Mouse (Mus musculus): Measurements from ENCODE around the gene Arl8b. TPM values are rescaled to one million over a fixed set of nuclear protein-coding genes. Genes with fewer than 3 reads are reported as not detected.
"Not testable (repeated sequence)": the region's sequence is repeated elsewhere in the genome, so short reads cannot be mapped to it uniquely, and the experiment has no call there.

Arl8b gene
- total and polyA plus RNA-seq, 2 experiments from 2014 or later, result 42.7 to 54.7 TPM

DNA sequence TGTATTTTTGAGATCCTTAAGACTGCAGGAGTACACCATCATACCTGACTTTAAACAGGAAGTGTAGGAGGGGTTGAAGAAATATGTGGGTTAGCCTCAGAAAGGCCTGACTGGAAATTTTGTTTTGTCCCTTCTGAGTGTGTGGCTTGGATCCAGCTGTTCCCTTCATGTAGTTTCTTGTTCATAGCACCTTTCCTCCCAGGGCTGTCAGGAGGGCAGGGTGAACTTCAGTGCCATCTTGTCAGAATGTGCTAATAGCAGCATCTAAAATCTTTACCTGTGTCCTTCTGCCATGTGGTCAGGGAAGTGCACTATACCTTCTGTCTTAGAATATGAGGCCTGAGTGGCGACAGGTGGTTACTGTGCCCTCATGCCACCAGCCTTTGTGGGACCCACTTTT lies 78.3 kb downstream of the Arl8b start:
- no peak overlapping the region for H3K4me3 ChIP-seq (ENCODE audit: low read depth, low read length)
- DNase-seq (ENCODE audit: low spot score) (no peak), ATAC-seq (ENCODE audit: insufficient read depth, low read depth) (no peak)
- WGBS, result 92% methylated on average over 1 of the region's 1 CpGs
- peaks cover 10% of the 10 kb centered on the region; the same call in 1 of the 2 replicates for H3K9me3 ChIP-seq (replicated peaks; ENCODE audit: control insufficient read depth, low read length)
- no peak overlapping the region for H3K9ac ChIP-seq (replicated peaks; ENCODE audit: low read depth, low read length)
- TF ChIP-seq CTCF (IDR thresholded peaks at IDR 0.05; ENCODE audit: low read depth), result no peak
- H3K36me3 ChIP-seq (replicated peaks; ENCODE audit: control insufficient read depth, insufficient read depth, low read length), result peaks cover 19% of the 10 kb centered on the region
- no peak overlapping the region for H3K4me2 ChIP-seq (ENCODE audit: low read depth, low read length)
- no peaks in the 10 kb centered on the region for H3K27me3 ChIP-seq (ENCODE audit: control insufficient read depth, insufficient read depth, low read length)
- no peak overlapping the region for H3K27ac ChIP-seq (ENCODE audit: low read depth)
- H3K4me1 ChIP-seq (ENCODE audit: control insufficient read depth, insufficient read depth), result no peaks in the 10 kb centered on the region

DNA sequence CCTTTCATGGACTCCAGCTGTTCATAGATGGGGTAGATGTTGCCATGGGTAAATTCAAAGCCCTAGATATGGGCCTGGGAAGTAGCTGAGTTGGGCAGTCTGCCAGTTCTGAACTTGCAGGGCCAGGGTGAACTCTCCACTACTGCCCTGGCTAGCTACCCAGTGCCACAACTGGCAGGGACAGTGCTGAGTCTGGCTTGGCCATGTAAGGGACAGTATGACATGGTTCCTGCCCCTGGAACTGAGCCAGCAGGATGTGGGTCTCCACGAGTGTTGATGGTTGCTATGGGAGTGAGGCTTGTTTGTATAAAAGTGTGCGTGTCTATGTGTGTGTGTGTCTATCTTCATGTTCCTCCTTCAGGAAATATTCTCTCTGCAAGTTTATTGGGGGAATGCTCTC lies 79.6 kb downstream of the Arl8b start:
- H3K27ac ChIP-seq (ENCODE audit: low read depth), result no peak overlapping the region
- H3K9ac ChIP-seq (replicated peaks; ENCODE audit: low read depth, low read length), result no peak overlapping the region
- TF ChIP-seq EP300 (IDR thresholded peaks at IDR 0.05; ENCODE audit: low read depth) (no peak), CTCF (IDR thresholded peaks at IDR 0.05; ENCODE audit: low read depth) (no peak)
- ATAC-seq (ENCODE audit: insufficient read depth, low read depth), result no peak
- H3K27me3 ChIP-seq (ENCODE audit: control insufficient read depth, insufficient read depth, low read length), result no peaks in the 10 kb centered on the region
- whole genome bisulfite sequencing, result 57% methylated on average over 2 of the region's 2 CpGs
- H3K4me2 ChIP-seq (ENCODE audit: low read depth, low read length), result no peak overlapping the region
- H3K4me3 ChIP-seq (ENCODE audit: low read depth, low read length), result no peak overlapping the region
- H3K9me3 ChIP-seq (replicated peaks; ENCODE audit: control insufficient read depth, low read length), result peaks cover 10% of the 10 kb centered on the region; the same call in 1 of the 2 replicates
- DNase-seq (ENCODE audit: low spot score), result no peak
- peaks cover 11% of the 10 kb centered on the region; the same call in 1 of the 2 replicates for H3K36me3 ChIP-seq (replicated peaks; ENCODE audit: control insufficient read depth, insufficient read depth, low read length)
- no peaks in the 10 kb centered on the region for H3K4me1 ChIP-seq (ENCODE audit: control insufficient read depth, insufficient read depth)

DNA sequence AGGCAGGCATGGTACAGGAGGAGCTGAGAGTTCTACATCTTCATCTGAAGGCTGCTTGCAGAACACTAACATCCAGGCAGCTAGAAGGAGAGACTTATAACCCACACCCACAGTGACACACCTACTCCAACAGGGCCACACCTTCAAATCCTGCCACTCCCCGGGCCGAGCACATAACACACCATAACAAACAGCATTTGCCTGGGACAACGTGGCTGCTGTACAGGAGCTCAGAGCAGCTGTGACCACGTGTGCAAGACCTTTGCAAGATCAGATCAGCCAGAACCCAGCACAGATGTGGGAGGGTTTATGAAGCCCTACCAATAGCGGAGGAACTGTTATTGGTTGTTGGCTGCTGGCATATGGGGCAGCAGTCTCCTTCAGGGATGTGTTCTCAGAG lies 83.4 kb downstream of the Arl8b start:
- Histone ChIP-seq H3K27ac (ENCODE audit: low read depth) (no peak overlapping the region), H3K4me2 (ENCODE audit: low read depth, low read length) (no peak overlapping the region), H3K9ac (replicated peaks; ENCODE audit: low read depth, low read length) (no peak overlapping the region), H3K4me1 (ENCODE audit: control insufficient read depth, insufficient read depth) (no peaks in the 10 kb centered on the region), H3K4me3 (ENCODE audit: low read depth, low read length) (no peak overlapping the region), H3K36me3 (replicated peaks; ENCODE audit: control insufficient read depth, insufficient read depth, low read length) (no peaks in the 10 kb centered on the region), H3K9me3 (replicated peaks; ENCODE audit: control insufficient read depth, low read length) (peaks cover 10% of the 10 kb centered on the region; the same call in 1 of the 2 replicates), H3K27me3 (ENCODE audit: control insufficient read depth, insufficient read depth, low read length) (no peaks in the 10 kb centered on the region)
- WGBS, result 74% methylated on average over 5 of the region's 5 CpGs
- ATAC-seq (ENCODE audit: insufficient read depth, low read depth) (no peak), DNase-seq (ENCODE audit: low spot score) (no peak)
- no peak for TF ChIP-seq EP300 (IDR thresholded peaks at IDR 0.05; ENCODE audit: low read depth)
- no peak for TF ChIP-seq CTCF (IDR thresholded peaks at IDR 0.05; ENCODE audit: low read depth)

DNA sequence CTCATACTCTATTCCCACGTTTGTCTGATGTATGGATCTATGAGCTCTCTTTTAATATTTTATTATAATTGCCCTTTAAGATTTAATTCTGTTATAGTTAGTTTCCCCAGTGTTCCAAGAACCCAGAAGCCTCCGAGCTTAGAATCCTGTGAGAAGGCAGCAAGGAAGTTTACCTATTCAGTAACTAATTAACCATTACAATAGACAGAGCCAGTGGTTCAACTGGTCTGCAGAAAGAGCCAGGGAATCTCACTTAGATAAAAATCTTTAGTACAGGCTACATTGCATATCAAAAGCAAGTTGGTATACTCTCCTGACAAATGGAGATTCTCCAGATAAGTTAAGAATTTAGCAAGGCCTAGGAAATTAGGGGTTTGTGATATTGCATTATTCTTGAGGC lies 86.1 kb downstream of the Arl8b start:
- not testable (repeated sequence) for DNase-seq (ENCODE audit: low spot score); H3K36me3 ChIP-seq (replicated peaks; ENCODE audit: control insufficient read depth, insufficient read depth, low read length); ATAC-seq (ENCODE audit: insufficient read depth, low read depth); H3K4me2 ChIP-seq (ENCODE audit: low read depth, low read length); H3K4me1 ChIP-seq (ENCODE audit: control insufficient read depth, insufficient read depth); H3K4me3 ChIP-seq (ENCODE audit: low read depth, low read length); H3K9ac ChIP-seq (replicated peaks; ENCODE audit: low read depth, low read length); H3K27me3 ChIP-seq (ENCODE audit: control insufficient read depth, insufficient read depth, low read length); H3K9me3 ChIP-seq (replicated peaks; ENCODE audit: control insufficient read depth, low read length); H3K27ac ChIP-seq (ENCODE audit: low read depth)
- WGBS, result 49% methylated on average over 2 of the region's 2 CpGs

DNA sequence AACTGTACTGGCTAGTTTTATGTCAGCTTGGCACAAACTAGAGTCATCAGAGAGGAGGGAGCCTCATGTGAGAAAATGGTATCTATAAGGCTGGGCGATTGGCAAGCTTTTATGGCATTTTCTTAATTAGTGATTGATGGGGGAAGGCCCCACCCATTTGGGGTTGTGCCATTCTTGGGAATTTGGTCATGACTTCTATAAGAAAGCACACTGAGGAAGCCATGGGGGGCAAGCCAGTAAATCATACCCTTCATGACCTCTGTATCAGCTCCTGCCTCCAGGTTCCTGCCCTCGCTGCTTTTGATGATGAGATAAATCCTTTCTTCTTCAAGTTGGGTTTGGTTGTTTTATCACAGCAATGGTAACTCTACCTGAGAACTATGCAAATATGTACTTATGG lies 87.5 kb downstream of the Arl8b start:
- Histone ChIP-seq H3K27me3 (ENCODE audit: control insufficient read depth, insufficient read depth, low read length) (no peaks in the 10 kb centered on the region), H3K9ac (replicated peaks; ENCODE audit: low read depth, low read length) (no peak overlapping the region), H3K4me2 (ENCODE audit: low read depth, low read length) (no peak overlapping the region), H3K9me3 (replicated peaks; ENCODE audit: control insufficient read depth, low read length) (no peaks in the 10 kb centered on the region), H3K27ac (ENCODE audit: low read depth) (no peak overlapping the region), H3K4me1 (ENCODE audit: control insufficient read depth, insufficient read depth) (no peaks in the 10 kb centered on the region), H3K36me3 (replicated peaks; ENCODE audit: control insufficient read depth, insufficient read depth, low read length) (no peaks in the 10 kb centered on the region), H3K4me3 (ENCODE audit: low read depth, low read length) (no peak overlapping the region)
- no peak for DNase-seq (ENCODE audit: low spot score)
- WGBS, result 77% methylated on average over 2 of the region's 2 CpGs
- no peak for TF ChIP-seq CTCF (IDR thresholded peaks at IDR 0.05; ENCODE audit: low read depth)
- no peak for TF ChIP-seq EP300 (IDR thresholded peaks at IDR 0.05; ENCODE audit: low read depth)
- ATAC-seq (ENCODE audit: insufficient read depth, low read depth), result no peak

DNA sequence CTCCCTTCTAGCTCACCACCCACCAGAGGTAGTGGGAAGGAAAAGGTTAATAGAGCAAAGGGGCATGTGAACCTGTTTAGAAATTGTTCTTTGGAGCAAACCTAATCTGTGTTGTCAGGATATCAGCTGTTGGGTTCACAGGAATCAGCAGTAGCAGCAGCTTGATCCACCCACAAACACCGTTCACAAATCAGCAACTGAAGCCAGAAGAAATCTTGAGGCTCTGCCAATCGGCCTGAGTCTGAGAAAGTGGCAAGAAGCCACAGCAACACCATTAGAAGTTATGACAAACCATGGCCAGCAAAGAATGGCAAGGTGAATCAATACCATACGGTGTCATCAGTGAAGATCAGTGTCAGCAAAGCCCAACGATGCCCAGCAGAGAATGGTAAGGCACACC lies 88.4 kb downstream of the Arl8b start:
- Histone ChIP-seq H3K9ac (replicated peaks; ENCODE audit: low read depth, low read length) (no peak overlapping the region), H3K27ac (ENCODE audit: low read depth) (no peak overlapping the region), H3K4me2 (ENCODE audit: low read depth, low read length) (no peak overlapping the region), H3K36me3 (replicated peaks; ENCODE audit: control insufficient read depth, insufficient read depth, low read length) (no peaks in the 10 kb centered on the region), H3K4me1 (ENCODE audit: control insufficient read depth, insufficient read depth) (no peaks in the 10 kb centered on the region), H3K9me3 (replicated peaks; ENCODE audit: control insufficient read depth, low read length) (no peaks in the 10 kb centered on the region), H3K4me3 (ENCODE audit: low read depth, low read length) (no peak overlapping the region), H3K27me3 (ENCODE audit: control insufficient read depth, insufficient read depth, low read length) (no peaks in the 10 kb centered on the region)
- ATAC-seq (ENCODE audit: insufficient read depth, low read depth) (no peak), DNase-seq (ENCODE audit: low spot score) (no peak)
- no peak for TF ChIP-seq CTCF (IDR thresholded peaks at IDR 0.05; ENCODE audit: low read depth)
- TF ChIP-seq EP300 (IDR thresholded peaks at IDR 0.05; ENCODE audit: low read depth), result no peak
- WGBS, result 74% methylated on average over 4 of the region's 4 CpGs

Other genes starting within 250 kb of the Arl8b start
- gene Bhlhe40, start 122.5 kb upstream of the Arl8b start, total RNA-seq (2014; rRNA removed; ENCODE audit: low replicate concordance), result 11.8 and 17.0 TPM in 2 replicates
- gene Bhlhe40, start 122.5 kb upstream of the Arl8b start, polyA plus RNA-seq (2015; fragmentation: Nextera tagmentation; extraction: Ambion mirVana), result 19.5 and 19.7 TPM in 2 replicates
- gene Edem1, start 45.5 kb downstream of the Arl8b start, total RNA-seq (2014; rRNA removed; ENCODE audit: low replicate concordance), result 12.8 and 19.8 TPM in 2 replicates
- 5.1 and 5.9 TPM in 2 replicates for gene Edem1, start 45.5 kb downstream of the Arl8b start, polyA plus RNA-seq (2015; fragmentation: Nextera tagmentation; extraction: Ambion mirVana)

Data from heart, postnatal 0 days (tissue).